Mouse (Mus musculus) 416B (cell line): ENCODE data around the gene Kcne4.

Experiments
- DNase-seq: peaks from one replicate; pipeline ENCODE4 v3.0.0; 2011; ENCODE audit warnings: low read depth

The Kcne4 gene

DNA sequence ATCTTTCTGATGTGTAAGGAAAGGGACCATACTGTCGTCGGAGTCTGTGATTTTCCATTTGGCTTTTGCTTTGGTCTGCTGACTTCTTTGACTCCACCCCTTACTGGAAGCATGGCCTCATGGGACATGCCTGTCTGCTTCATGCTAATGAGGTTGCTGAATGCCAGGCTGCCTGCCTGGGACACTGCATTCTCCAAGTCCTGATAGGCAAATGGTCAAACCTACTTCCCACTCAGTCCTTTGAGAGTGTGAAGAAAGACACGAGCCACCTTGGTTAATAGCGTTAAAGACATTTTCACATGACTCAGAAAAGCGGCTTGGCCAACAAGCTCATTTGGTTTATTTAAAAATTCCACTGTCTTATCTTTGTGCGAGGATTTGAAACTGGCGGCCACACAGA is 43.5 kb downstream of the Kcne4 start:
- no peak for DNase-seq

DNA sequence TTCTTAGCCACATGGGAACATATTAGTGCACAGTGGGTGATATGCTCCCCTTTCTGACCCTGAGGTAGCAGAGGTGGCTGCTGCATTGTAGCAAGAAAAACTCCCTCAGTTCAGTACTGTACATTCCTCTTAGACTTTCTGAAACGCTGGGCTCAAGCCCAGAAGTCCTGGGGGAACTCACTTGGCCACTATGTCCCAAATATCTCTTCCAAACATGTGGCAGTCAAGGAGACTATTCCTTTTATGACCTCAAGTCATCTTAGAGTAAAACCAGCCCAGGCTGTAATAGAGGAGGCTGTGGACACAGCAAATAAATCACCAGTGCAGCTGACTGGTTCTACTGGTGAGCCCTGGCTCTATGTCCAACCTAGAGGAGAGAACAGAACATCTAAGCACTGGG is 45.7 kb downstream of the Kcne4 start:
- DNase-seq, result no peak

DNA sequence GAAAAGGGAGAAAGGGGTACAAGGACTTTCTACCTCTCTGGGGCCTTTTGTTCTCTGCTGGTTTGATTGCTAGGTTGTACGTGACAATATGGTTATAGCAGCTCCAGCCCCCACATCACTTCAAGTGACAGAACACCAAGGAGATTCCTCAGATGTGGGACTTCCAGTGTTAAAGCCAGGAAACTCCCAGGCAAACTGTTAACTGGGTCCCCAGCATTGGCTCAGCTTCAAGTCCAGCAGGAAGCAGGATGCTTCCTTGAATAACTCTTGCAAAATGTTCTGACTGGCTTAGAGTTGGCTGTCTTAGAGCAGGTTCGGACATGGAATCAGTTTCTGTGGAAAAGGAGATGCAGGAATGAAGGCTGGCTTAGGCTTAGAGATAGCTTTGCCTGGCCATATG is 47.3 kb downstream of the Kcne4 start:
- DNase-seq, result no peak

DNA sequence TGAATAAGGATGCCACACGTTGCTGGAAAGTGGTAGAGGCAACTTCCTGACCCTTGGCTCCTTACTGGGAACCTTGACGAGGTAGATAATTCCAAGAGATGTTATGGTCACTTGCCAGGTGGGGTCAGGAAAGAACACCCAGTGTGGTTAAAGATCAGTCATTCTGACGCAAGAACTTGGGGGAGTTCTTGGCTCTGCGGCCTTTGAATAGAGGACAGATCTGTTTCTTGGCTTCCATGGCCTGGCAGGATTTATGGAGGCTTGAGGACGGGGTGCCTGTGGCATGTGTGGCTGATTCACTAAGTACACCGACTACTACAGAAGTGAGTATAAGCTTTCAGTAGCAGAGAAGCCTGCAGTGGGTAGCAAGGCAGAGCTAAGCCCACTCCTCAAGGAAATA is 47.8 kb downstream of the Kcne4 start:
- no peak for DNase-seq

DNA sequence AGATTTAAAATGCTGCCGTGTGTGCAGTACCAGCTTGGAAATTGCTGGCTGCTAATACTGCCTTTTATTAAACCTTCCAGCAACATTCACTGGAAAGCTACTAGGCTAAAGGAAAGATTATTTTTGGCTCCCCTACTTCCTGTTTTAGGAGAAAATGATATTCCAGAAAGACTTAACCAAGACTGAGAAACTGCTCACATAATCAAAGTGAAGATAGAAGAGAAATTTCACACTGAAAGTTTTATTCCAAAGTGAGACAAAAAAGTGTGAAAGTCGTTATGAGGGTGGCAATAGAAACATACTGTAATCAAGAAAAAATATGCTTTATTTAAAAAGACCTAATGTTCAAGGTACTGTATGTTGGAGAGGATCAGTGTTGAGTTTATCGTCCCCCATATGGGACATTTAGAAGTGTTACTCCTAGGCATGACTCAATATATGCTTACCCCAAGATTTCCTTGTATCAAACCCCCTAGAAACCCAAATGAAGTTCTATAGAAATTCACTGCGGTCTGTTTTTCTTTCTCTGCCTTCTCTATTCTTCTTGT is 48.3 kb downstream of the Kcne4 start:
- no peak for DNase-seq

DNA sequence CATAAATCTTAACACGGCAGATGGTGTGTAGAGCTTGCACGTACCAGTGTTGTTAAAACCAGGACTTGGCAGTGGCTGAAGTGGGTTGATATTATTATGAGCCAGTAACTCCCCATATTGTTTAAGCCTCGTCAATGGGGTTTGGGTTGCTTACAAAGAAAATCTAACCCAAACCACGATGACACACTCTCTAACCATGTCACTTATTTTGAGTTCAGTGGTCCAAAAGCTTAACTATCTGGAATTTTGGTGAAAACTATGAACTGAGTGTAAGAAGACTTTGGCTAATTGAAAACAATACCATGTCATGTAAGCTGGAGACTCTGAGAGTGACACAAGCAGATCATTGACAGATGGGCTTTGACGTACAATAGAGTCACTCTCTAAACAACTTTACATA is 49.4 kb downstream of the Kcne4 start:
- no peak for DNase-seq

DNA sequence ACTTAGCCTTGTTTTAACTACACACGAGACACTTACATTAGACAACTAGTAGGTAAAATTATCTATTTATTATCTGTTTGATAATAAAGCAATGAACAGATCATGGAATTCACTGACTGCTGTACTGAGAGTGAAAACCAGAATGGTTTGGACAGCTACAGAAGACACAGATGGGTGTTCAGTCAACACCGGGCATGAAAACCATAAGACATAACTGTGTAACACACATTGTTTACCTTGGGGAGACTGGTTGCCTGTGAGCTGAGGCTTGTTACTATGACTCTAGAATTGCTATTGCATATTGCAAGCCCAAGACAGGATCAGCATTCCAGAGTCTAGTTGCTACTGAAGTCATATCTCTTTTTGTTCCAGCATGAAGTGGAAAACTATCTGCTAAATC is 49.9 kb downstream of the Kcne4 start:
- DNase-seq, result no peak
